Mouse (Mus musculus) layer of hippocampus, adult 18-20 months (tissue): ENCODE measurements around the gene Appl1. TPM values are rescaled to one million over a fixed set of nuclear protein-coding genes. Genes with fewer than 3 reads are reported as not detected.
"Not testable (repeated sequence)": the region's sequence is repeated elsewhere in the genome, so short reads cannot be mapped to it uniquely, and the experiment has no call there.

Experiments
- DNase-seq, 2 experiments: peaks; one replicate each; pipeline ENCODE4 v3.0.0; 2022; ENCODE audit warnings: low spot score in 2 of 2
- total RNA-seq, 2 experiments: library from RNA; stranded (reverse); gene quantifications; 2 replicates each; pipeline ENCODE4 v1.2.3; 2021

Appl1 gene
- total RNA-seq, 2 experiments from 2014 or later: 66.3 to 67.8 TPM

- peak; percentile 66 to 81 for DNase-seq
These were observed 1.1 kb downstream of the Appl1 start for GRCm38 (mm10) chr14:26969856-26970407.

- no peak for DNase-seq
These were observed 1.9 kb downstream of the Appl1 start for GRCm38 (mm10) chr14:26969164-26969563.

DNA sequence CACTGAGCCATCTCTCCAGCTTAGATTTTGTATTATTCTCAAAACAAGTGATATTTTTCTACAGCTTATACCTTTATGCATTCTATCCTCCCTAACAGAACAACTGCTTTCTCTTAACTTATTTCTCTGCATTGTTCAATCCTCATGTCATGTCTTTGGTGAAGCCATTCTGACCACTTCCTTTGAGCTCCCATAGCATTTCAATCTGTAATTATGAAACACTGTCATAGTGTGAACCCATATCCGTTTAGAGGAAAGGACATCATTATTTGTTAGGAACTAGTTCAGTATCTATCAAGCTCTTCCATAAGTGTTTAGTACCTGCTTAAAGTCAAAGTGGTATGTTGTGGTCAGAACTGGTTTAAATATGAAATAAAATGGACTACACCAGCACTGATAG, 10.5 kb downstream of the Appl1 start:
- DNase-seq: no peak

DNA sequence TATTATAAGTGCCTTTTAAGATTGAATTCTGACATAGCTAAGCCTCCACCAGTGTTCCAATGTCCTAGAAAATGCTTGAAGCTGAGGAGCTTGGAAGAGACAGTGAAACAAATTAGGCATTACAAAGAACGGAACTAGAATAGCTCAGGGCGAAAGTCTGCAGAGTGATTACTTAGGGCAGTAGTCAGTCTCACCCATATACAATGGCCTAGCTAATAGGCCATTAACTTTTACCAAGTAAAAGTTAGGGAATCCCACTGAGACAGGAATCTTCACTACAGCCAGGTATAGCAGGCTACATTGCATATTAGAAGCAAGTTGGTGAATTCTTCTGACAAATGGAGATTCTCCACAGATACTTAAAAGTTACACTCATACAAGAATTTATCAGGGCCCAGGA, 14.9 kb downstream of the Appl1 start:
- not testable (repeated sequence) for DNase-seq

DNA sequence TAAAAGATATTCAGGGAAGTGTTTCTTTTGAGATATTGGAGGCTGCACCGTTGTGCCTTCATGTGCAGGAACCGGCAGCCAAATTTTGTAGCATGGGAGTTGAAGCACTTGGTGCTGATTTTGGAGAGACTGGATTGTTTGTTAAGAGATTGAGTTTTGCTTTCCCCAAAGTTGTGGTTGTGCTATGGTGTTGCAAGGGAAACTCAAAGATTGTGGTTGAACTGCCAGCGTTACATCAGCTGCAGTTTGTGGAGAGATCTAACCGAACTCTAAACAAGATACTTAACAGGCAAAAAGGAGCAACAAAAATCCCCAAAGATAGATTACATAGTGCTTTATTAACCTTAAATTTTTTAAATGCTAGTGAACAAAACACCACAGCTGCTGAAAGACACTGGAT, 35.5 kb downstream of the Appl1 start:
- DNase-seq: no peak

DNA sequence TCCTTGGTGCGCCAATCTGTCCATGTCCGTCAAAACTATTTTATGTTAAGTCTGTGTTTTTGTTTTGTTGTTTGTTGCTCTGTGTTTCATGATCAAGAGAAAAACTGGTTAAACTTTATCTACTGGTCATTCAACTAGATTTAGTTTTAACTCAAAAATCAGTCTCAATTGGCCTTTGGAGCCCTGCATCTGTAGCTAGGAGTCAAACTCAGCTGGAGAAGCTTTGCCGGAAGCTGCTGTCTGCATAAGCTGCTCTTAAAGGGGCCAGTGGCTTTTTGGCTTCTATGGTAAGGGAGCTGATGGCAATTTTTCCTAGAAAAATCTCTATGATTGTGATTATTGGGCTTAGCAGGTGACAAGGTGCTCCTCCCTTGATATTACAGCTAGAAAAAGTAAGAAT, 36.1 kb downstream of the Appl1 start:
- no peak for DNase-seq

- no peak for DNase-seq
These were observed 47.2 kb downstream of the Appl1 start for GRCm38 (mm10) chr14:26923702-26924421.

GRCm38 (mm10) chr14:26919310-26919709, 51.7 kb downstream of the Appl1 start:
- no peak for DNase-seq

- peak; percentile 16 to 42 for DNase-seq
These were observed 57.3 kb downstream of the Appl1 start for GRCm38 (mm10) chr14:26913681-26914268.

- no peak for DNase-seq
These were observed 59.2 kb downstream of the Appl1 start for GRCm38 (mm10) chr14:26911826-26912225.

- DNase-seq: no peak
These were observed 59.8 kb downstream of the Appl1 start for GRCm38 (mm10) chr14:26911201-26911600.

DNA sequence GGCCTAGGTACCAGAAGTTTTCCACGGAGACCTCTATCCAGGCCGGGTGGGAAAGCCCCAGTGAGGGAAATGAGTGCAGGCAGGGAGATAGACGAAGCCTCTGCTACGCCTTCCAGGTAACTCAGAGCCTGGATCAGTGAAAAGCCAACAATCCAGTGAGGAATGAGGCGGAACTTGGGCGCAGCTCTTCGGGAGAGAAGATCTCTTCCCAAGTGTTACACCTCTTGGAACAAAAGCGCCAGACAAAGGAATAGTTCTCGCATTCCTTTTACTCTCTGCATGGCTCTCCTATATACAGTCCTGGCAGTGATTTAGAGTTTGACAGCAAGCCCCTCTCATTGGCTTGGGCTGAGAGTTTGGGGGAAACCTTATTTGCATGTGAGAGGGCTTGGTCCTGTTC, 60.6 kb downstream of the Appl1 start:
- DNase-seq: not testable (repeated sequence)

DNA sequence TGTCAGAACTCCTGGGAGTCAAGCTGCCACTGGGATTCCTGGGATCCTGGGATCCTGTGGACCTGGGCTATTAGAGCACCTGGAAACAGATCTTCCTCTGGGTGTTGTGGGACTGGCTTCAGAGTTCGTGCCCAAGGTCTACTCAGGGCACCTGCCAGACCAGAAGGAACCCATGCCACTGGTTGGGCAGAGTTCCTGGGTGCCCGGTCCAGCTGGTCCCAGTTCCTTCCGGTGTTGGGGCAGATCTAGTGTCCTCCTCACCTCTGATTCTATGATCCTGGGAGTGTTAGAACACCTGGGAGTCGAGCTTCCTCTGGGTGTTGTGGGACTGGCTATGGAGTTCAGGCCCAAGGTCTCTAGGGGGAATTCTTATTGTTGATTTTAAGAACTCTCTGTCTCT, 63.6 kb downstream of the Appl1 start:
- DNase-seq: no peak

- no peak for DNase-seq
These were observed 70.1 kb downstream of the Appl1 start for GRCm38 (mm10) chr14:26900893-26901292.

GRCm38 (mm10) chr14:26899490-26899889, 71.5 kb downstream of the Appl1 start:
- DNase-seq: no peak

GRCm38 (mm10) chr14:26894392-26894791, 76.6 kb downstream of the Appl1 start, which contains the start of gene Asb14:
Gene Asb14 (plus strand): TSS chr14:26894557.
- no peak for DNase-seq

DNA sequence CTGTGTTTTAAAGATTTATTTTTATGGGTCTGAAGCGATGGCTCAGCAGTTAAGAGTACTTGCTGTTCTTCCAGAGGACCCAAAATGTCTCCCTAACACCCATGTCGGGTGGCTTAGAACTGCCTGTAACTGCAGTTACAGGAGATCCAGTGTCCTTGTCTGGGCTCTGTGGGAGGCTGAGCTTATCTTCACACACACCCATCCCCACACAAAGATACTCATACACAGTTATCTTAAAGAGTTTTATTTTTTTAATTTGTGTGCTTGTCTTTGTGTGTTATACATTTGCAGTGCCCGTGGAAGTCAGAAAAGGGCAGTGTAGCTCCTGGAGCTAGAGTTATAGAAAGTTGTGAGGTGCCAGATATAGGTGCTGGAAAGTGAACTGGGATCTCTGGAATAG, 80.3 kb downstream of the Appl1 start:
- DNase-seq: no peak

DNA sequence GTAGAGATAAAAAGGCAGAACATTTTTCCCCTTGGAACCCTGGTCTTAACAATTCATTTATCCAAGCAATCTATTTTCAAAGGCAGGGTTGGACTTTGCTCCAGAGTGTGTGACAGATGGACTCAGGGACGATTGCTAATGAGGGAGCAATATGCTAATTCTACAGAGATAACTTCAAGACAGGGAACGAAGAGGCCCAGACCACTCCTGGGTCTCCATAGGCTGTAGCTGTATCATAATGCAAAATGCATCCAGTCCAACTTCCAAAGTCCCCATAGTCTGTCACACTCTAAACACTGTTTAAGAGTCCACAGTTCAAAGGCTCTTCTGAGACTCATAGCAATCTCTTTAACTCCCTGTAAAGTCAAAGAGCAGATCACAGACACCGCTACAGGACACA, 83.8 kb downstream of the Appl1 start:
- no peak for DNase-seq

DNA sequence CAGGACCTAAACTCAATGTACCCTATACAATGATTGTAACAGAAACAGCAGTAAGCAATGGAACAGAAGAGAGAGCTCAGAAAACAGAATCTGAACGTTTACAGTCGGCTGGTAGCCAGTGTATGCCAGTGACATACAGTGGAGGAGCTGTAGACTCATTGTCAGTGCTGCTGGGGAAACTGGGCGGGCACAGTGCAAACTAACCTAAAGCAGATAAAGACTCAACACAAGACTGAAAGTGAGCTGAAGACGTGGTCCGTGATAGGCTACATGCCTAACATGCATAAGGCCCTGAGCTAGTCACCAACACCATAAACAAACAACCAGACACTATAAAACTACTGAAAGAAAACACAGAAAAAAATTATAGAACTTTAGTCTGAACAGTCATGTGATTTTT, 89.3 kb downstream of the Appl1 start:
- DNase-seq: no peak

DNA sequence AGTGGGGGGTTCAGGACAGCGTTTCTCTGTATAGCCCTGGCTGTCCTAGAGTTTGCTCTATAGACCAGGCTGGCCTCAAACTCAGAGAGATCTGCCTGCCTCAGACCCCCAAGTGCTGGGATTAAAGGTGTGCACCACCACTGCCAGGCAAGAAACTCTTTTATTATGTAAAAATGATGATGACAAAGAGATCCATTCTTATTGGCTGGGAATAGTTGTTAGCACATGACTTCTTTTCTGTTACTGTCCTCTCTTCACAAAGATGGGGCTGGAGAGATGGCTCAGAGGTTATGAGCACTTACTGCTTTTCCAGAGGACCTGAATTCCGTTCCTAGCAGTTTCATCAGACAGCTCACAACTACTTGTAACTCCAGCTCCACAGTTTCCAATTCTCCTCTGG, 91.1 kb downstream of the Appl1 start:
- no peak for DNase-seq

DNA sequence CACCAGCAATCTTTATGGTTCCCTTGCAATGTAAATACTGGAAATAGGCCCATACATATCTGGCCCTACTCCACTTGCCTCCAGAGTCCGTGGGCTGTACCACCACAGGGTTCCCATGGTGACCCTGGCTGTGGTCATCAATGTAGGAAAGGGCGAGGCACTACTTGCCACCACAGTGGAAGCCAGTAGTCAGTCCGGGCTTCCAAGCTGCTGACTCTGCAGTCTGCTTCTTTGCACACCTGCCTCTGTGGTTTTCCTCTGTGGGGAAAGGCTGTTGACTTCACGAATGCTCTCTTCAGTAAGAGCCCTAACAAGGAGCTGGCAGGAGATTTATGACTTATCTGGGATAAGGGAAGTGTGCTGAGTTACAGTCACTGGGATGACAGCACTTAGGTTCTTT, 92.3 kb downstream of the Appl1 start:
- DNase-seq: no peak
